Mouse (Mus musculus) C2C12 (cell line): Measurements from ENCODE around the gene Ank3. TPM values are rescaled to one million over a fixed set of nuclear protein-coding genes. Genes with fewer than 3 reads are reported as not detected.

Experiments used
- H3K27me3 ChIP-seq: one replicate; pipeline ENCODE4 v1.6.1; 2011; ENCODE audit not compliant: control insufficient read depth, insufficient read depth, insufficient read length
- H3K36me3 ChIP-seq: one replicate; pipeline ENCODE4 v1.6.1; 2011; ENCODE audit not compliant: control insufficient read depth, insufficient read depth
- H3K4me3 ChIP-seq: one replicate; pipeline ENCODE4 v1.5.1; 2011; ENCODE audit warnings: mild to moderate bottlenecking, control low read depth; ENCODE audit not compliant: poor library complexity, insufficient read depth, severe bottlenecking
- H3K79me2 ChIP-seq: one replicate; pipeline ENCODE4 v1.6.1; 2011; ENCODE audit not compliant: control insufficient read depth, insufficient read depth
- H3K79me3 ChIP-seq: one replicate; pipeline ENCODE4 v1.6.1; 2011; ENCODE audit warnings: low read depth, control low read depth
- H3ac ChIP-seq: one replicate; pipeline ENCODE3; 2011; ENCODE audit warnings: low read depth; ENCODE audit not compliant: control insufficient read depth, insufficient read length
- CTCF ChIP-seq: IDR thresholded peaks from one replicate; pipeline ENCODE4 v1.5.1; 2011; ENCODE audit not compliant: control insufficient read depth, insufficient read depth, insufficient read length
- MYOG ChIP-seq: IDR thresholded peaks from one replicate; pipeline ENCODE4 v1.6.1; 2011; ENCODE audit not compliant: control insufficient read depth, insufficient read length; ENCODE audit errors: extremely low read depth
- polyA plus RNA-seq: library from polyadenylated mRNA; unstranded; fragments of >200 nt; fragmentation: generic; extraction: Trizol; gene quantifications from one replicate; pipeline ENCODE4 v1.2.1, GENCODE M21; 2012; ENCODE audit warnings: missing spikeins

Gene Ank3
- polyA plus RNA-seq, 1 experiment, result 9.8 TPM

DNA sequence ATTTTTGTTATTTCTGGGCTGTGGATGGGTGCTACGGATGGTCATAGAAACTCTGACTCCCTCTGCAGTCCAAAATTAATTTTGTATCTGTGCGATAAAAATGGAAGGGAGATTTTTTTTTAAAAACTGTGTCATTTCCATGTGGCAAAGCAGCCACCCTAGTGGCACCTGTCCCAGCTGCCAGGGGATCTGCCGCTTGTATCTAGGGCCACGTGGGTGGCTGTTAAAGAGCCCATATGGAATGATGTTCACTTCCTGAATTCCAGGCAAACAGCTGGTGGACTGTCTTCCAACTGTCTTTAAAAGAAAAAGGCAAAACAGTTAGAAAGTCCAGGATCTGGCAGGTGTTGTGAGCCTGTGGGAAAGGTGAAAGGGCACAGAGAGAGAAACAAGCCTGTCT, 672.8 kb downstream of the Ank3 start:
- Histone ChIP-seq H3K4me3 (no peak overlapping the region), H3K36me3 (no peaks in the 10 kb centered on the region), H3K79me2 (no peaks in the 10 kb centered on the region), H3ac (no peak overlapping the region), H3K79me3 (no peaks in the 10 kb centered on the region), H3K27me3 (no peaks in the 10 kb centered on the region)
- TF ChIP-seq CTCF, result no peak
- TF ChIP-seq MYOG, result no peak

Other genes starting within 250 kb of the Ank3 start
- gene Rhobtb1, start 247.3 kb upstream of the Ank3 start, polyA plus RNA-seq, result 3.8 TPM
- 0.48 TPM for gene A930033H14Rik, start 185.7 kb upstream of the Ank3 start, polyA plus RNA-seq
- gene Cdk1, start 45.8 kb upstream of the Ank3 start, polyA plus RNA-seq, result 374 TPM